Comparison of ENCODE assay signal across 26 mouse cellular contexts in genomic region chr9:101057156-101057555, GRCm38 (mm10). TPM values are rescaled to one million over a fixed set of nuclear protein-coding genes. Genes with fewer than 3 reads are reported as not detected.
DNase-seq lines count a peak whose midpoint lies in the region; ATAC-seq lines count a peak whose summit lies in the region.
"Had no signal": no experiment of that assay in that cellular context is flagged by ENCODE, and none has a peak within 500 bp of the region (broad histone marks: within the 10 kb centered on the region; RNA-seq: fewer than 3 reads in every experiment).

No protein-coding gene starts in this region.

- no peaks in the 10 kb centered on the region for H3K9me3 ChIP-seq in intestine, embryonic 16.5 days (ENCODE audit: control insufficient read depth, low read length)
- H3K9me3 ChIP-seq in intestine, embryonic 15.5 days: no peaks in the 10 kb centered on the region
- H3K9me3 ChIP-seq in liver, embryonic 12.5 days (replicated peaks): peaks cover 3% of the 10 kb centered on the region; the same call in 1 of the 2 replicates
- H3K9me3 ChIP-seq: forebrain, embryonic 10.5 days; forebrain, embryonic 13.5 days; heart, embryonic 10.5 days; hindbrain, embryonic 12.5 days; hindbrain, embryonic 15.5 days had no signal

- peak overlapping the region; percentile 57 for H3K27ac ChIP-seq in intestine, embryonic 16.5 days (ENCODE audit: low read length)
- no peak overlapping the region for H3K27ac ChIP-seq in intestine, embryonic 15.5 days
- no peak overlapping the region for H3K27ac ChIP-seq in liver, embryonic 12.5 days
- H3K27ac ChIP-seq: forebrain, embryonic 10.5 days; forebrain, embryonic 13.5 days; gastrocnemius, adult 2 months; heart, adult 2 months; heart, embryonic 10.5 days; hindbrain, embryonic 12.5 days; hindbrain, embryonic 15.5 days had no signal

- DNase-seq in CD4-positive helper T cell, adult 2 months (ENCODE audit: low read depth, low spot score): peak; percentile 41
- DNase-seq in naive thymus-derived CD4-positive, alpha-beta T cell, adult 2 months (ENCODE audit: low read depth): peak; percentile 72
- DNase-seq in right cerebral cortex, postnatal 36 days (ENCODE audit: low spot score in 2 of 2): no peak
- DNase-seq: adrenal gland, adult 2 months; adrenal gland, postnatal 14 days; B cell, adult 2 months; cerebellum, adult 11 months; cerebellum, adult 8-10 months; cerebellum, postnatal 10 days; cerebellum, postnatal 36 days; forebrain, postnatal 0 days; gastrocnemius, adult 2 months; gastrocnemius, postnatal 14 days; heart, adult 2 months had no signal

- WGBS in intestine, embryonic 16.5 days: 94% methylated on average over 4 of the region's 4 CpGs
- 89% methylated on average over 4 of the region's 4 CpGs for WGBS in intestine, embryonic 15.5 days
- 86% methylated on average over 4 of the region's 4 CpGs for WGBS in liver, embryonic 12.5 days (ENCODE audit: insufficient replicate concordance)

- no peaks in the 10 kb centered on the region for H3K4me1 ChIP-seq in intestine, embryonic 16.5 days (ENCODE audit: control insufficient read depth, insufficient read depth, low read length)
- 0 out of 2 replicates have a peak, but pooled peaks cover 4% of the 10 kb centered on the region for H3K4me1 ChIP-seq in intestine, embryonic 15.5 days (replicated peaks)
- no peaks in the 10 kb centered on the region for H3K4me1 ChIP-seq in liver, embryonic 12.5 days
- H3K4me1 ChIP-seq: forebrain, embryonic 10.5 days; forebrain, embryonic 13.5 days; heart, embryonic 10.5 days; hindbrain, embryonic 12.5 days; hindbrain, embryonic 15.5 days had no signal

- no peak for ATAC-seq in intestine, embryonic 16.5 days
- no peak for ATAC-seq in intestine, embryonic 15.5 days
- peak; percentile 33 for ATAC-seq in CD4-positive, CD25-positive, alpha-beta regulatory T cell, adult 4 months
- no peak for ATAC-seq in liver, embryonic 12.5 days
- ATAC-seq: forebrain, embryonic 13.5 days; forebrain, postnatal 0 days; Patski had no signal

- H3K9ac ChIP-seq in intestine, embryonic 16.5 days (ENCODE audit: low read depth, low read length): no peak overlapping the region
- no peak overlapping the region for H3K9ac ChIP-seq in intestine, embryonic 15.5 days
- no peak overlapping the region for H3K9ac ChIP-seq in liver, embryonic 12.5 days
- H3K9ac ChIP-seq: forebrain, embryonic 13.5 days; forebrain, postnatal 0 days; hindbrain, embryonic 12.5 days; hindbrain, embryonic 15.5 days had no signal

- H3K4me3 ChIP-seq in intestine, embryonic 16.5 days (ENCODE audit: low read length): no peak overlapping the region
- no peak overlapping the region for H3K4me3 ChIP-seq in intestine, embryonic 15.5 days (replicated peaks)
- no peak overlapping the region for H3K4me3 ChIP-seq in liver, embryonic 12.5 days
- H3K4me3 ChIP-seq: forebrain, embryonic 10.5 days; forebrain, embryonic 13.5 days; gastrocnemius, adult 2 months; heart, adult 2 months; heart, embryonic 10.5 days; hindbrain, embryonic 12.5 days; hindbrain, embryonic 15.5 days had no signal

- no peaks in the 10 kb centered on the region for H3K27me3 ChIP-seq in intestine, embryonic 16.5 days (replicated peaks; ENCODE audit: control insufficient read depth, insufficient read depth, low read length)
- no peaks in the 10 kb centered on the region for H3K27me3 ChIP-seq in intestine, embryonic 15.5 days (replicated peaks)
- H3K27me3 ChIP-seq in liver, embryonic 12.5 days (replicated peaks): no peaks in the 10 kb centered on the region
- H3K27me3 ChIP-seq: CH12.LX; forebrain, embryonic 13.5 days; hindbrain, embryonic 12.5 days; hindbrain, embryonic 15.5 days; Patski had no signal

- no peak overlapping the region for H3K4me2 ChIP-seq in intestine, embryonic 16.5 days (ENCODE audit: low read depth, low read length)
- no peak overlapping the region for H3K4me2 ChIP-seq in intestine, embryonic 15.5 days (replicated peaks)
- no peak overlapping the region for H3K4me2 ChIP-seq in liver, embryonic 12.5 days
- H3K4me2 ChIP-seq: forebrain, embryonic 13.5 days; hindbrain, embryonic 12.5 days; hindbrain, embryonic 15.5 days had no signal

- no peaks in the 10 kb centered on the region for H3K36me3 ChIP-seq in intestine, embryonic 16.5 days (ENCODE audit: control insufficient read depth, insufficient read depth, low read length)
- no peaks in the 10 kb centered on the region for H3K36me3 ChIP-seq in intestine, embryonic 15.5 days
- H3K36me3 ChIP-seq in liver, embryonic 12.5 days: no peaks in the 10 kb centered on the region
- H3K36me3 ChIP-seq: forebrain, embryonic 10.5 days; G1E; heart, embryonic 10.5 days; hindbrain, embryonic 12.5 days; hindbrain, embryonic 15.5 days had no signal

RNA-seq across cellular contexts. Expression of gene Msl2, which starts 16.7 kb away (rescaled TPM):
- 2.6 TPM in 2 replicates for polyA plus RNA-seq in intestine, embryonic 16.5 days (2015; fragmentation: Nextera tagmentation; extraction: Ambion mirVana)
- polyA plus RNA-seq in intestine, embryonic 15.5 days (2015; fragmentation: Nextera tagmentation; extraction: Ambion mirVana): 4.7 and 5.1 TPM in 2 replicates
- 10 to 100 TPM in 1 of 2 experiments, 1 to 10 TPM in 1; 8.2 to 12.9 TPM for polyA plus RNA-seq in CD4-positive, CD25-positive, alpha-beta regulatory T cell, adult 4 months (2017; shearing (Covaris generic))
- 6.2 TPM in 2 replicates for polyA plus RNA-seq in liver, embryonic 12.5 days (2016; fragmentation: Nextera tagmentation; extraction: Ambion mirVana)

RNA-seq across cellular contexts. Expression of gene Pccb, which starts 22.5 kb away (rescaled TPM):
- polyA plus RNA-seq in intestine, embryonic 16.5 days (2015; fragmentation: Nextera tagmentation; extraction: Ambion mirVana): 29.8 and 30.9 TPM in 2 replicates
- polyA plus RNA-seq in intestine, embryonic 15.5 days (2015; fragmentation: Nextera tagmentation; extraction: Ambion mirVana): 25.1 and 25.5 TPM in 2 replicates
- polyA plus RNA-seq in CD4-positive, CD25-positive, alpha-beta regulatory T cell, adult 4 months (2017; shearing (Covaris generic)): 10 to 100 TPM in 1 of 2 experiments, 1 to 10 TPM in 1; 9.7 to 12.9 TPM
- polyA plus RNA-seq in liver, embryonic 12.5 days (2016; fragmentation: Nextera tagmentation; extraction: Ambion mirVana): 6.7 and 7.2 TPM in 2 replicates

Comparison
In these comparisons a context has a peak if more than half of its experiments do, and no peak if none do; other contexts are left out.
1. DNase-seq: peak in CD4-positive helper T cell, adult 2 months (single experiment) and naive thymus-derived CD4-positive, alpha-beta T cell, adult 2 months (single experiment); none in right cerebral cortex, postnatal 36 days (0 of 2).